Mouse (Mus musculus) forebrain, embryonic 12.5 days (tissue): ENCODE results near the gene Mrps14. TPM values are rescaled to one million over a fixed set of nuclear protein-coding genes. Genes with fewer than 3 reads are reported as not detected.

Experiments used
- ATAC-seq: fragments of 200-750 bp; cut with Nextera tagmentation; 2 replicates; pipeline ENCODE4 v1.8.0; 2017; ENCODE audit warnings: moderate TSS enrichment; ENCODE audit not compliant: low FRiP score
- H3K27ac ChIP-seq: fragments of 300-500 bp; sonication (generic); 2 replicates; pipeline ENCODE4 v1.5.1; 2016; ENCODE audit warnings: mild to moderate bottlenecking
- H3K27me3 ChIP-seq: fragments of 300-500 bp; sonication (generic); 2 replicates; pipeline ENCODE4 v1.6.1; 2016; ENCODE audit warnings: mild to moderate bottlenecking
- H3K36me3 ChIP-seq: fragments of 300-500 bp; sonication (generic); replicated peaks from 2 replicates; pipeline ENCODE4 v1.6.1; 2016; ENCODE audit warnings: mild to moderate bottlenecking
- H3K4me1 ChIP-seq: fragments of 300-500 bp; sonication (generic); 2 replicates; pipeline ENCODE4 v1.6.1; 2016
- H3K4me2 ChIP-seq: fragments of 300-500 bp; sonication (generic); 2 replicates; pipeline ENCODE4 v1.6.1; 2016; ENCODE audit warnings: mild to moderate bottlenecking, moderate library complexity
- H3K4me3 ChIP-seq: fragments of 300-500 bp; sonication (generic); replicated peaks from 2 replicates; pipeline ENCODE4 v1.5.1; 2016; ENCODE audit warnings: mild to moderate bottlenecking
- H3K9ac ChIP-seq: fragments of 300-500 bp; sonication (generic); 2 replicates; pipeline ENCODE4 v1.6.1; 2016; ENCODE audit warnings: mild to moderate bottlenecking
- H3K9me3 ChIP-seq: fragments of 300-500 bp; sonication (generic); 2 replicates; pipeline ENCODE4 v1.6.1; 2016
- WGBS: fragments of 180-500 bp; shearing (Covaris S2); methylation state at CpG from one replicate; pipeline ENCODE4 v1.1.7; 2016; 5-methylcytosine and 5-hydroxymethylcytosine counted together
- polyA plus RNA-seq: library from polyadenylated mRNA; unstranded; fragments of >200 nt; fragmentation: Nextera tagmentation; extraction: Ambion mirVana; gene quantifications from 2 replicates; pipeline ENCODE4 v1.2.1, GENCODE M21; 2016

The Mrps14 gene
- polyA plus RNA-seq: 240 and 244 TPM in 2 replicates

DNA sequence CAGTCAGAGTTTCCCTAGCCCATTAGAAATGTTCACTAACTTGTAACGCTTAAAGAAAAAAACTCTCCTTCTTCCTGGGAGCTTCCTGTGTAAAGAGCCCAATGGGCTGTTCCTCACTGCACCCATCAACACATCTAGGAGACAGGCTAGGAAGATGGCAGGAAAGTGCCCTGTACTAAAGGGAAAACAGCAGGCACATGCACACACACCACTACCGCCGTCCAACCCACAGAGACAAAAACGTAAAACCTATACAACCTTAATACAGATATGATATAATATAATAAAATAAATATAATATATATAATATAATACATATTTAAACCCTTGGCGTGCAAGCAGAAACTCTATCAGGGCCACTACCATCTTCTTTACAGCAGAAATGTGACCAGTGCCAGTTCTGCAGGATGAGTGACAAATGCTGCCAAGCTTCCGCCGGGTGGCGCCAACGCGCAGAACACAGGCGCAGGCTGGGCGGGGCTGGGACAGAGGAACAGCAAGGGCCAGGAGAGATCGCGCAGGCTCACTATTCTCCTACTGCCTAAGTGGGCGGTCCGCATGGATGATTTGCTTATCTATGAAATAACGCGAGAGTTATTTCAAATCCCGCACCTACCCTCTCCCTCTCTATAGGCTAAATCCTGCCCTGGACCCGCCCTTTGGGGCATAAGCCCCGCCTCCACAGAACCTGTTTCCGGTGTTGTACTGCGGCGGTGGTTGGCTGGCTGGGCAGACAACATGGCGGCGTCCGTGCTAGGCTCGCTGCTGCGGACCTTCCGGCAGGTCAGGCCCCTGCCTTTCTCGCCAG lies at the start of gene Mrps14:
Mrps14 (plus strand) TSS at position 687 of the 808 bp plus-strand sequence.
- WGBS: 7% methylated on average over 31 of the region's 31 CpGs
- peaks cover 21% of the 10 kb centered on the region for H3K36me3 ChIP-seq
- H3K9ac ChIP-seq: peak within 1 kb of the TSS; percentile 77
- ATAC-seq: peak; percentile 99
- H3K27ac ChIP-seq: peak within 1 kb of the TSS; percentile 70
- peak within 1 kb of the TSS; percentile 77 for H3K4me2 ChIP-seq
- no peaks in the 10 kb centered on the region for H3K9me3 ChIP-seq
- H3K4me3 ChIP-seq: peak within 1 kb of the TSS; percentile 79
- H3K27me3 ChIP-seq: no peaks in the 10 kb centered on the region
- peaks cover 7% of the 10 kb centered on the region for H3K4me1 ChIP-seq

DNA sequence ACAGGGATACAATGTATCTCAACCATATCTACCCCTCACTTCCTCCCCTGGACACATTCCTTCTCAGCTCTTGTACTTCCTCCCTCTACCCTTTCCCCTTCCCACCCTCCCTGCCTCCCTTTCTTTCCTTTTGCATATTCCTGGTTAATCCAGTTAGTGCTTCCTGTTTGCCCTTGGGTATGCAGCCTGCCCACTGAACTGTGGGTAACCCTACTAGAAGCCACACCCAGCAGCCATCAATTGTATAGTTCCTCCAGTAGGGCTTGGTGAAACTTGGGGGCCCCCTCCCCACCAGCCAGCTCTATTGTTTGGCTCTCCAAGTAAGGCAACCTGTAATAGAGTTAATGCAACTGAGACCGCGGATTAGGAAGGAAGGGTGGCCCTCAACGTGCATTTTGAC lies 49.4 kb upstream of the Mrps14 start:
- Histone ChIP-seq H3K27me3 (no peaks in the 10 kb centered on the region), H3K27ac (no peak overlapping the region), H3K9me3 (no peaks in the 10 kb centered on the region), H3K4me3 (no peak overlapping the region), H3K36me3 (no peaks in the 10 kb centered on the region), H3K4me2 (no peak overlapping the region), H3K9ac (no peak overlapping the region), H3K4me1 (peaks cover 8% of the 10 kb centered on the region)
- WGBS: 73% methylated on average over 3 of the region's 3 CpGs
- no peak for ATAC-seq

DNA sequence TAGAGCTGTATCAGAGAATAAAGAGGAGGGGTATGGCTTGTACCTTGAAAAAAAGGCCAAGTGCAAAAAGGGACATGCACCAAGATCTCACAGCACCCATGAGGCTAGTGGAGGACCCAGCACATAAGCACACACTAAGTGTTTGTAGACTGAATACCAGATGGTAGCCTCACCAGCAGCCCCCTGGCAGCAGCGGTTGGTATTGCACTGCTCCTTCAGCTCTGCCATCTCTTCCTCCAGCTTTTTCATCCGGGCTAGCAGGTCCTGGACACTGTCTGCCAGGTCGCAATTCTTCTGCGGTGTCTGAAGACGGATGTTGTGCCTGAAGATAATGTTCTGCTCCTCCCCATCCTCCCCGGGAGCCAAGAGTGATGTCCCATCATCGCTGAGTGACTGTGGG lies 47.7 kb upstream of the Mrps14 start:
- no peak overlapping the region for H3K4me3 ChIP-seq
- 86% methylated on average over 7 of the region's 7 CpGs for WGBS
- H3K4me1 ChIP-seq: peaks cover 8% of the 10 kb centered on the region
- no peaks in the 10 kb centered on the region for H3K36me3 ChIP-seq
- no peaks in the 10 kb centered on the region for H3K27me3 ChIP-seq
- no peak for ATAC-seq
- H3K27ac ChIP-seq: no peak overlapping the region
- H3K9ac ChIP-seq: no peak overlapping the region
- no peak overlapping the region for H3K4me2 ChIP-seq
- H3K9me3 ChIP-seq: no peaks in the 10 kb centered on the region

DNA sequence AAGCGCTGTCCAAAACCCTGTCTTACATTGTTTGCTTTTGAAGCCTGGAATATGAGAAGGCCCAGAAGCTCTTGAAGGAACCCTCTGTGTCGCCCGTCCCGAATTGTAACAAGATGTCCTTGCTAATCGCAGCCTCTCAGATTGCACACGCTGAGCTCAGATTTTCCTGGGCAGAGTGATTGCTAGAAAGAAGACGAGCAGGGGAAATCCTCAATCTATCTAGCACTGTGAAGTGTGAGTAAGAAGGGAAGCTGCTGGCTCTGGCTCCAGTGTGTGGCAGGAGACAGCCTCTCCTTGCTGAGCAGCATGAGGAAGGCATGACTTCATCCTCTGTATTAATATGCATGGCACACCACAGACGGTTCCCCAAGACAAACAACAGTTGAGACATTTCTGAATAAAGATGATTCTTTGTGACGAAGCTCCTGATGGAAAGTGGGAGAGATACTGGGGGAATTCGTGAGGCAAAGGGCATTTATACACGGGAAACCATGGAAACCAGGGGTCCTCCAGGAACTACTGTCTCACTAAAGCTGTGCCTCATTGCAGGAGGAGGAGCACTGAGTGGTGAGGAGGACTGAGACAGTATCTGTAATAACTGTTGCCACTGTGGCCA lies 45.6 kb upstream of the Mrps14 start:
- Histone ChIP-seq H3K9me3 (no peaks in the 10 kb centered on the region), H3K27me3 (no peaks in the 10 kb centered on the region), H3K9ac (no peak overlapping the region), H3K4me2 (no peak overlapping the region), H3K27ac (no peak overlapping the region), H3K36me3 (no peaks in the 10 kb centered on the region), H3K4me1 (peaks cover 8% of the 10 kb centered on the region), H3K4me3 (no peak overlapping the region)
- peak; percentile 55; the same call in 1 of the 2 replicates for ATAC-seq
- 74% methylated on average over 11 of the region's 11 CpGs for WGBS

DNA sequence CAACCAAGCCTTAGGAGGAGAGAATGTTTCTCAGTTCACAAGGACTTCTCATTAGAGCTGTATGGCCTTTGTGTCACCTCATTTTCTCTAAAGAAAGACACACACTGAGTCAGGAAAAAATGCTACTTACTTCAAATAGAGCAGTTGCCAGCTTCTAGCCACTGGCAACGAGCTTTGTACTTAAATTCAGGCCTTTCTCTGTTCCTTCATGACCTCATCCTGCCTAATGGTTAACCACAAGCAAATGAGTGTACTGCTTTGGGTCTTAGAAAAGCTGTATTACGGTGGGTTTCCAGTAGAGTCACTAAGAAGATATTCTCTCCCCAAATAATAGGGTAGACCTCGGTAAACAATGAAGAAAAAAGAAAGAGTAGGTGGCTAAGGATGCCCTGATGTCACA lies 44.3 kb upstream of the Mrps14 start:
- H3K9me3 ChIP-seq: no peaks in the 10 kb centered on the region
- peaks cover 8% of the 10 kb centered on the region for H3K4me1 ChIP-seq
- ATAC-seq: no peak
- no peaks in the 10 kb centered on the region for H3K36me3 ChIP-seq
- H3K27me3 ChIP-seq: no peaks in the 10 kb centered on the region
- no peak overlapping the region for H3K4me2 ChIP-seq
- no peak overlapping the region for H3K9ac ChIP-seq
- H3K27ac ChIP-seq: no peak overlapping the region
- H3K4me3 ChIP-seq: no peak overlapping the region
- 58% methylated on average over 3 of the region's 3 CpGs for WGBS

DNA sequence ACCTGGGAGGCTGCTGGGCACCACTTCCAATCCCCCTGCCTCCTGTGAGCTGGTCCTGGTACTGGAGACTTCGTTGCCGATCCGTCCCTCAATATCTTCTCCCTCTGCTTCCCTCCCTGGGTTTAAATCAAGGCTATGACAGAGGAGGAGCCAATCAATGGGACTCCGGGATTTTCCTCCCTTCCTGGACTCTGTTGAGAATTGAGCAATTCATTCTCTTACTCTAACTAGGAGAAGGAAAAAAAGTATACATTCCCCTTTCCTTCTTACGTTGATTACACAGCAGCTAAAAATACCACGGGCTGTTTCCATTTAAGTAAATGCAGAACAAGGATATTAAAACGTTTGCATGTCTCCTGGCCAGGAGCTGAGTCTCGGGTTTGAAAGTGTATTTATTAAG lies 41.5 kb upstream of the Mrps14 start, which contains the start of gene Tnn:
Tnn (minus strand) TSS at position 101 of the 400 bp plus-strand sequence.
- Histone ChIP-seq H3K4me1 (peaks cover 8% of the 10 kb centered on the region), H3K27ac (no peak within 1 kb of the TSS), H3K27me3 (no peaks in the 10 kb centered on the region), H3K4me3 (no peak within 1 kb of the TSS), H3K4me2 (no peak within 1 kb of the TSS), H3K9me3 (no peaks in the 10 kb centered on the region), H3K9ac (no peak within 1 kb of the TSS), H3K36me3 (no peaks in the 10 kb centered on the region)
- no peak for ATAC-seq
- 84% methylated on average over 8 of the region's 8 CpGs for WGBS

DNA sequence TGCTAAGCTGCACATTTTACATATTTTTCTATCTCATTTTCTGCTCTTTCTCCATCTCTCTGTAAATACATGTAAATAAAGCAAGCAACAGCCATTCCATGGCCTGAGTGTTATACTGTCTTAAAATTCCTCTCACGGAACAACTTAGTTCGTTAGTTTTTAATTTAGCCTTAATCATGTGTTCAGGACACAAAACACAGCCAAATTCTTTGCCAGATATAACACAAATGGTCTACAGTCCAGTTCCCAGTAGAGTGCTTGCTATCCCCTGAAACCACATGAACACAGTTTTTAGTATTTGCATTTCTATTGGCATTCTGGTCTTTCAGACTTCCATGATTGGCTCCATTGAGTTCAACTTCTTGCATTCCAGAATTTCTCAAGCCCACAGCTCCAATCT lies 36.8 kb upstream of the Mrps14 start:
- Histone ChIP-seq H3K27ac (no peak overlapping the region), H3K9ac (no peak overlapping the region), H3K4me1 (no peaks in the 10 kb centered on the region), H3K27me3 (no peaks in the 10 kb centered on the region), H3K9me3 (no peaks in the 10 kb centered on the region), H3K4me2 (no peak overlapping the region), H3K36me3 (no peaks in the 10 kb centered on the region), H3K4me3 (no peak overlapping the region)
- ATAC-seq: no peak
- 76% methylated on average over 2 of the region's 2 CpGs for WGBS

DNA sequence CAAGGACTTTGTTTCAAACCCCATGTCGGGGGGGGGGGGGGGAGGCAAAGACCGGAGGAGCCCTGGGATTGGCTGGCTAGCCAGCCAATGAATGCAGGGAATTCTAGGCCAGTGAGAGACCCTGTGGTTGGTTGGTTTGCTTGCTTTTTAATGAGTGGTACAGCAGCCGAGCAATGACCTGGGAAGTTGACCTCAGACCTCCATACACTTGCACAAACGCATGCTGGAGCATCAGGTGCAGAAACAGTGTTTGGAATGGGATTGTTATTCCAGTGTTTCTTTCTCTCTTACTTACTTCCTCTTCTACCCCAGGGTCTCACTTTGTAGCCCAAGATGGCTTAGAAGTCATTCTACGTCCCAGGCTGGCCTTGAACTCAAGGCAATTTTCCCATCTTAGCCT lies 28.4 kb upstream of the Mrps14 start:
- ATAC-seq: no peak
- Histone ChIP-seq H3K4me2 (no peak overlapping the region), H3K4me3 (no peak overlapping the region), H3K36me3 (no peaks in the 10 kb centered on the region), H3K27ac (no peak overlapping the region), H3K9me3 (no peaks in the 10 kb centered on the region), H3K9ac (no peak overlapping the region), H3K4me1 (no peaks in the 10 kb centered on the region), H3K27me3 (no peaks in the 10 kb centered on the region)
- WGBS: 78% methylated on average over 3 of the region's 5 CpGs

DNA sequence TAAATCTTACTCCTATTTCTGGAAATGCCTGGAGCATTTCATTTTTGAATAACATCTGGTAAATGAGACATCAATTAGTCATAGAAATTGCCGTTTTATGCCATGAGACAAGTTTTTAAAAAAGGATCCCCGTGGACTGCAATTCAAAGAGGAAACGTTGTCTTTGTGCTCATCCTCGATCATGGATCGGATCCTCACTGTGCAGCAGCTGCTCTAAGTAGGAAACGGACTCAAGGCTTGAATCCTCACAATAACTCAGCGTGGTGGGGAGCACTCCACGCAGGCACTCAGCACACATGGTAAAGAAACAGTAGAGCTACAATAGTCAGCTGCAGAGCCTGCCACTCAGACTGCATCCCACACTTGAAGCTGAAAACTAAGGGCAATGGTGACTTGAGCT lies 18.1 kb upstream of the Mrps14 start:
- Histone ChIP-seq H3K9ac (no peak overlapping the region), H3K4me3 (no peak overlapping the region), H3K36me3 (no peaks in the 10 kb centered on the region), H3K9me3 (no peaks in the 10 kb centered on the region), H3K4me1 (no peaks in the 10 kb centered on the region), H3K27me3 (no peaks in the 10 kb centered on the region), H3K4me2 (no peak overlapping the region), H3K27ac (no peak overlapping the region)
- ATAC-seq: no peak
- WGBS: 71% methylated on average over 8 of the region's 8 CpGs

DNA sequence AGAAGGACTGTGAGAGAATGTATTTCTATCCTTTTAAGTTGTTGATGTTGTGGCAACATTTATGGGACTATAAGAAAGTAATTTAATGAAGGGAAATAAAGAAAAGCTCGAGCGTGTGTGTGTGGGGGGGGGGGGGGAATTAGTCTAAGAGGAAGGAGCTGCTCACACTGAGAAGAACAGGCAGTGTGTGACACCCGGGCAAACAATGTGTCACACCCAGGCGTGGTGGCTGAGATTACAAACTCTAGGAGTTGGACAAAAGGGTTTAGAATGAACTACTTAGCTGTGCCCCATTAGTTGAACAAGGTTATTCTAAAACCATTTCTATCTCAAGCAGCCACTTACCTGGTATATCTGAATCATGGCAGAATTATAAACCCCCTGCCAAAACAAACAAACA lies 13.8 kb upstream of the Mrps14 start:
- Histone ChIP-seq H3K27me3 (no peaks in the 10 kb centered on the region), H3K9ac (no peak overlapping the region), H3K9me3 (no peaks in the 10 kb centered on the region), H3K27ac (no peak overlapping the region), H3K4me1 (no peaks in the 10 kb centered on the region), H3K4me2 (no peak overlapping the region), H3K4me3 (no peak overlapping the region), H3K36me3 (no peaks in the 10 kb centered on the region)
- 72% methylated on average over 4 of the region's 4 CpGs for WGBS
- no peak for ATAC-seq

DNA sequence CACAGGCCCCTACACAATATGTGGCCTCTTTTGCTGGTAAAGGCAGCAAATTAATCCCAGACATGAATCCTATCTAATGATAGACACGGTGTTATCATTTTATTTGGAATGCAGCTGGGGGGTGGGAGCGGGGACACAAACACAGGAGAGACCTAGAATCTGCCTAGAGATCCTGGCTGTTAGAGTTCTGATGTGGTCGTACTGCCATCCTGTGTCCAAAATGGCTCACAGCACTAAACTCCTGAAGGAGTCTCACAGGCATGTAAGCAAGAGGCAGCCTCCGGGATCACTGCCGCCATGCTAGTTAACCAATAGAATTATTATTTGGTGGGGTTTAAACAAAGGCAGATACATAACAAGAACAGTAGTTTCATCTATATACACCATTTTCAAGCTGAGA lies 10.5 kb upstream of the Mrps14 start:
- Histone ChIP-seq H3K27ac (no peak overlapping the region), H3K9ac (no peak overlapping the region), H3K36me3 (no peaks in the 10 kb centered on the region), H3K4me3 (no peak overlapping the region), H3K4me2 (no peak overlapping the region), H3K9me3 (no peaks in the 10 kb centered on the region), H3K27me3 (0 out of 2 replicates have a peak, but pooled peaks cover 3% of the 10 kb centered on the region), H3K4me1 (no peaks in the 10 kb centered on the region)
- 18% methylated on average over 5 of the region's 5 CpGs for WGBS
- ATAC-seq: peak; percentile 77; the same call in 1 of the 2 replicates

DNA sequence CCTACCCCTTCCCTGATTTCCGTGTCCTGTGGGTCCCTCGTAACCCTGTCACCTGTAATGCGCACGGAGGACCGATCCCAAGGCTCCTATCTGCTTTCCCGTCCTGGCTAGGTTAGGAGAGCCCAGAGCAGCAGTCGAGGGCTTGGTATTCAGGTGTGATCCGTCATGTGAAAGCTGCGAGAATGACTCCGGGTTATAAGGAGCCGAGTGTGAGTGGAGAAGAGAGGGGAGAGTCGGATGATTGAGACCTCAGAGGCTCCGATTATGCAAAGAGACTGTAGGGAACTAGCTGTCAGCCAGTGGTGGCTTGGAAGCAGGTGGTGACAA lies 285 bp downstream of the Mrps14 start:
- peaks cover 7% of the 10 kb centered on the region for H3K4me1 ChIP-seq
- H3K4me2 ChIP-seq: peak overlapping the region; percentile 77
- under 1% methylated on average over 13 of the region's 13 CpGs for WGBS
- peaks cover 24% of the 10 kb centered on the region for H3K36me3 ChIP-seq
- peak overlapping the region; percentile 77 for H3K9ac ChIP-seq
- no peaks in the 10 kb centered on the region for H3K9me3 ChIP-seq
- H3K27me3 ChIP-seq: no peaks in the 10 kb centered on the region
- peak overlapping the region; percentile 79 for H3K4me3 ChIP-seq
- no peak; the same call in 1 of the 2 replicates for ATAC-seq
- H3K27ac ChIP-seq: peak overlapping the region; percentile 70

DNA sequence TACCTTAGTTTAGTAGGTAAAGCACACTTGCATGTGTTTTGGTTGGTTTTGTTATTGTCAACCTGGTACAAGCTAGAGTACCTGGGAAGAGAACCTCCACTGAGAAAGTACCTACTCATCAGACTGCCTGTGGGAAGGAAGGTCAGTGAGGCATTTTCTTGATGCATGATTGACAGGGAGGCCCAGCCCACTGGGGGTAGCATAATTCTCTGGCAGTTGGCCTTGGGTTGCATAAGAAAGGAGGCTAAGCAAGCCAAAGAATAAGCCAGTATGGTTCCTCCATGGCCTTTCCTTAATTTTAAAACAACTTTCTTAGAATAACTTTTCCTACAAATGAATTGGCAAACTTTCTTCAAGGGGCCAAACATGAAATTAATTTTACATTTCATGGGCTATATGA lies 10.5 kb downstream of the Mrps14 start:
- ATAC-seq: no peak
- Histone ChIP-seq H3K4me3 (no peak overlapping the region), H3K9ac (no peak overlapping the region), H3K27ac (no peak overlapping the region), H3K4me1 (peaks cover 8% of the 10 kb centered on the region), H3K9me3 (no peaks in the 10 kb centered on the region), H3K27me3 (no peaks in the 10 kb centered on the region), H3K4me2 (no peak overlapping the region), H3K36me3 (peaks cover 58% of the 10 kb centered on the region)
